Mouse (Mus musculus) neural tube, embryonic 14.5 days (tissue): Measurements from ENCODE around the gene Scgb2b21. TPM values are rescaled to one million over a fixed set of nuclear protein-coding genes. Genes with fewer than 3 reads are reported as not detected.
"Not testable (repeated sequence)": the region's sequence is repeated elsewhere in the genome, so short reads cannot be mapped to it uniquely, and the experiment has no call there.

ENCODE experiments used
- ATAC-seq: fragments of 200-750 bp; cut with Nextera tagmentation; 2 replicates; pipeline ENCODE4 v1.8.0; 2017; ENCODE audit warnings: low read depth, mild to moderate bottlenecking, moderate TSS enrichment, moderate library complexity
- H3K27ac ChIP-seq: fragments of 300-500 bp; sonication (generic); 2 replicates; pipeline ENCODE4 v1.5.1; 2014; ENCODE audit warnings: low read depth, mild to moderate bottlenecking, control low read depth, low read length, moderate library complexity, mixed read lengths
- H3K27me3 ChIP-seq: fragments of 300-500 bp; sonication (generic); 2 replicates; pipeline ENCODE4 v1.6.1; 2014; ENCODE audit warnings: low read length; ENCODE audit not compliant: control insufficient read depth, insufficient read depth
- H3K36me3 ChIP-seq: fragments of 300-500 bp; sonication (generic); 2 replicates; pipeline ENCODE4 v1.6.1; 2014; ENCODE audit warnings: low read length, mixed read lengths; ENCODE audit not compliant: control insufficient read depth, insufficient read depth
- H3K4me1 ChIP-seq: fragments of 300-500 bp; sonication (generic); 2 replicates; pipeline ENCODE4 v1.6.1; 2014; ENCODE audit warnings: low read length; ENCODE audit not compliant: control insufficient read depth, insufficient read depth
- H3K4me2 ChIP-seq: fragments of 300-500 bp; sonication (generic); 2 replicates; pipeline ENCODE4 v1.6.1; 2014; ENCODE audit warnings: mild to moderate bottlenecking, low read depth, low read length, control low read depth
- H3K4me3 ChIP-seq: fragments of 300-500 bp; sonication (generic); 2 replicates; pipeline ENCODE4 v1.5.1; 2014; ENCODE audit warnings: low read depth, low read length, control low read depth, mixed read lengths
- H3K9ac ChIP-seq: fragments of 300-500 bp; sonication (generic); replicated peaks from 2 replicates; pipeline ENCODE4 v1.6.1; 2014; ENCODE audit warnings: low read depth, mild to moderate bottlenecking, control low read depth, low read length, mixed read lengths
- H3K9me3 ChIP-seq: fragments of 300-500 bp; sonication (generic); 2 replicates; pipeline ENCODE4 v1.6.1; 2016; ENCODE audit warnings: low read length; ENCODE audit not compliant: control insufficient read depth
- WGBS: fragments of 180-500 bp; shearing (Covaris S2); extraction: QIAGEN DNeasy Blood & Tissue Kit; methylation state at CpG from one replicate; pipeline ENCODE4 v1.1.7; 2014; 5-methylcytosine and 5-hydroxymethylcytosine counted together
- polyA plus RNA-seq: library from polyadenylated mRNA; unstranded; fragments of >200 nt; fragmentation: Nextera tagmentation; extraction: Ambion mirVana; gene quantifications from 2 replicates; pipeline ENCODE4 v1.2.1, GENCODE M21; 2014

Gene Scgb2b21
- polyA plus RNA-seq, result not detected in 2 replicates

DNA sequence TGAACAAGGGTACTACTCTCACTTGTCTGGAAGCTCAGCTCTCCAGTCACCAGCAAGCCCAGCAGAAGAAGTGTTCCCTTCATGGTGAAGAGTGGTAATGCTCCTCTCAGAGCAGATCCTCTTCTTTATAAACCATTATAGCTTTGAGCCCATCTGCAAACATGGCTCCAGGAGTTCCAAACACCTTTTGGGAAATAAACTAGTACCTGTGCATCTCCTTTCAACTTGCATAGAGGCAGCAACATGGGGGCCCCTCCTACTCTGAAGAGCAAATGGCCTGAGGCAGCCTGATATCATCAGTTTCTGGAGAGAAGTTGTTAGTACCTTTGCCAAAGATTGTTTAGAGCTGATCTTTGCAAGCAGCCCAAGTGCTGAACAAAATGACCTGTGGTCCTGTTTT lies at the start of gene Scgb2b21:
TSS of gene Scgb2b21 (minus strand) at position 101 of the 400 bp plus-strand sequence.
- Histone ChIP-seq H3K4me2 (no peak within 1 kb of the TSS), H3K4me1 (no peaks in the 10 kb centered on the region), H3K9ac (no peak within 1 kb of the TSS), H3K36me3 (no peaks in the 10 kb centered on the region), H3K4me3 (no peak within 1 kb of the TSS), H3K27me3 (no peaks in the 10 kb centered on the region), H3K9me3 (peaks cover 7% of the 10 kb centered on the region), H3K27ac (no peak within 1 kb of the TSS)
- no peak for ATAC-seq

- H3K9ac ChIP-seq, ATAC-seq: not testable (repeated sequence)
- WGBS, result 90% methylated on average over 12 of the region's 12 CpGs
Measured at GRCm38 (mm10) chr7:33543420-33543819, 23.2 kb upstream of the Scgb2b21 start.

More at GRCm38 (mm10) chr7:33543420-33543819, 23.2 kb upstream of the Scgb2b21 start:
- H3K4me1 ChIP-seq, H3K27ac ChIP-seq, H3K27me3 ChIP-seq, H3K4me2 ChIP-seq, H3K9me3 ChIP-seq, H3K36me3 ChIP-seq, H3K4me3 ChIP-seq: not testable (repeated sequence)

Other genes with a start within 250 kb of the Scgb2b21 start
- not detected in 2 replicates for gene Scgb2b19, start 240.1 kb downstream of the Scgb2b21 start, polyA plus RNA-seq
- gene Scgb1b19, start 233.2 kb downstream of the Scgb2b21 start, polyA plus RNA-seq, result not detected in 2 replicates
- not detected in 2 replicates for gene Scgb2b20, start 154.1 kb downstream of the Scgb2b21 start, polyA plus RNA-seq
- not detected in 2 replicates for gene Scgb1b20, start 147.2 kb downstream of the Scgb2b21 start, polyA plus RNA-seq
- not detected in 2 replicates for gene Scgb2b24, start 218.9 kb upstream of the Scgb2b21 start, polyA plus RNA-seq
- gene Scgb1b24, start 223.3 kb upstream of the Scgb2b21 start, polyA plus RNA-seq, result not detected in 2 replicates